ENCODE assay signal across 9 mouse cellular contexts in genomic region chr1:171440025-171440725, GRCm38 (mm10). TPM values are rescaled to one million over a fixed set of nuclear protein-coding genes. Genes with fewer than 3 reads are reported as not detected.
A peak's percentile ranks its signal among the peaks of the same experiment; 100 is the strongest.
DNase-seq lines count a peak whose midpoint lies in the region; ATAC-seq lines count a peak whose summit lies in the region.
"Had no signal": no experiment of that assay in that cellular context is flagged by ENCODE, and none has a peak within 500 bp of the region (broad histone marks: within the 10 kb centered on the region; RNA-seq: fewer than 3 reads in every experiment).

No protein-coding gene starts in this region.

- H3K4me2 ChIP-seq in forebrain, embryonic 15.5 days (replicated peaks) = no peak overlapping the region
- no peak overlapping the region for H3K4me2 ChIP-seq in forebrain, embryonic 12.5 days
- H3K4me2 ChIP-seq in embryonic facial prominence, embryonic 13.5 days = peak overlapping the region; percentile 61

- no peak overlapping the region for H3K9ac ChIP-seq in forebrain, embryonic 15.5 days (replicated peaks)
- H3K9ac ChIP-seq in forebrain, embryonic 12.5 days = no peak overlapping the region
- H3K9ac ChIP-seq in embryonic facial prominence, embryonic 13.5 days = no peak overlapping the region

- no peak for ATAC-seq in forebrain, embryonic 15.5 days (replicated peaks)
- no peak for ATAC-seq in forebrain, embryonic 12.5 days (ENCODE audit: low FRiP score)
- ATAC-seq in embryonic facial prominence, embryonic 13.5 days (ENCODE audit: insufficient number of reproducible peaks, insufficient read depth, low FRiP score, low TSS enrichment, low read depth) = no peak
- ATAC-seq in cerebellum, adult (ENCODE audit: insufficient number of reproducible peaks, low FRiP score, low TSS enrichment) = no peak

- H3K36me3 ChIP-seq in forebrain, embryonic 15.5 days = no peaks in the 10 kb centered on the region
- no peaks in the 10 kb centered on the region for H3K36me3 ChIP-seq in forebrain, embryonic 12.5 days (replicated peaks)
- H3K36me3 ChIP-seq in embryonic facial prominence, embryonic 13.5 days = no peaks in the 10 kb centered on the region

- H3K9me3 ChIP-seq in forebrain, embryonic 15.5 days = no peaks in the 10 kb centered on the region
- 0 out of 2 replicates have a peak, but pooled peaks cover 4% of the 10 kb centered on the region for H3K9me3 ChIP-seq in forebrain, embryonic 12.5 days
- no peaks in the 10 kb centered on the region for H3K9me3 ChIP-seq in embryonic facial prominence, embryonic 13.5 days

- peaks cover 29% of the 10 kb centered on the region; the same call in 1 of the 2 replicates for H3K27me3 ChIP-seq in forebrain, embryonic 15.5 days
- peaks cover 50% of the 10 kb centered on the region for H3K27me3 ChIP-seq in forebrain, embryonic 12.5 days
- peaks cover 44% of the 10 kb centered on the region for H3K27me3 ChIP-seq in embryonic facial prominence, embryonic 13.5 days

- peak; percentile 80 for DNase-seq in heart, postnatal 4 days
- DNase-seq in liver = peak; percentile 18
- DNase-seq in ovary, adult 18-20 months (ENCODE audit: low spot score) = peak; percentile 53
- DNase-seq in right cerebral cortex, postnatal 4 days = no peak

- H3K4me1 ChIP-seq in forebrain, embryonic 15.5 days = peaks cover 10% of the 10 kb centered on the region
- H3K4me1 ChIP-seq in forebrain, embryonic 12.5 days = peaks cover 10% of the 10 kb centered on the region
- H3K4me1 ChIP-seq in embryonic facial prominence, embryonic 13.5 days = peaks cover 16% of the 10 kb centered on the region; the same call in 1 of the 2 replicates

- H3K4me3 ChIP-seq in forebrain, embryonic 15.5 days = no peak overlapping the region
- no peak overlapping the region for H3K4me3 ChIP-seq in forebrain, embryonic 12.5 days (replicated peaks)
- H3K4me3 ChIP-seq in embryonic facial prominence, embryonic 13.5 days = no peak overlapping the region
- H3K4me3 ChIP-seq: erythroblast, embryonic 14.5 days had no signal

- H3K27ac ChIP-seq in forebrain, embryonic 15.5 days (replicated peaks) = 0 out of 2 replicates have a peak overlapping the region, but pooled peaks have one; percentile 18
- H3K27ac ChIP-seq in forebrain, embryonic 12.5 days = no peak overlapping the region
- H3K27ac ChIP-seq in embryonic facial prominence, embryonic 13.5 days = peak overlapping the region; percentile 39; the same call in 1 of the 2 replicates

- 55% methylated on average over 9 of the region's 9 CpGs for WGBS in forebrain, embryonic 15.5 days
- 70% methylated on average over 9 of the region's 9 CpGs for WGBS in forebrain, embryonic 12.5 days
- 41% methylated on average over 9 of the region's 9 CpGs for WGBS in embryonic facial prominence, embryonic 13.5 days

RNA-seq across cellular contexts. Expression of gene F11r, which starts 2.8 kb away (rescaled TPM):
- 9.6 and 10.1 TPM in 2 replicates for polyA plus RNA-seq in forebrain, embryonic 15.5 days (2015; fragmentation: Nextera tagmentation; extraction: Ambion mirVana)
- polyA plus RNA-seq in forebrain, embryonic 12.5 days (2016; fragmentation: Nextera tagmentation; extraction: Ambion mirVana) = 11.1 and 11.4 TPM in 2 replicates
- 39.2 TPM in 2 replicates for polyA plus RNA-seq in embryonic facial prominence, embryonic 13.5 days (2015; fragmentation: Nextera tagmentation; extraction: Ambion mirVana)
- 10 to 100 TPM; 57.1 to 58.1 TPM for total RNA-seq in heart, postnatal 4 days (2021)
- polyA plus RNA-seq: erythroblast, embryonic 14.5 days had no signal

RNA-seq across cellular contexts. Expression of gene Tstd1, which starts 21.5 kb away (rescaled TPM):
- 12.3 and 13.0 TPM in 2 replicates for polyA plus RNA-seq in forebrain, embryonic 15.5 days (2015; fragmentation: Nextera tagmentation; extraction: Ambion mirVana)
- polyA plus RNA-seq in forebrain, embryonic 12.5 days (2016; fragmentation: Nextera tagmentation; extraction: Ambion mirVana) = 9.0 and 11.0 TPM in 2 replicates
- polyA plus RNA-seq in embryonic facial prominence, embryonic 13.5 days (2015; fragmentation: Nextera tagmentation; extraction: Ambion mirVana) = 8.1 and 8.5 TPM in 2 replicates
- 1 to 10 TPM; 1.1 to 1.7 TPM for total RNA-seq in heart, postnatal 4 days (2021)
- polyA plus RNA-seq: erythroblast, embryonic 14.5 days had no signal

RNA-seq across cellular contexts. Expression of gene Usf1, which starts 29.1 kb away (rescaled TPM):
- 229 and 235 TPM in 2 replicates for polyA plus RNA-seq in forebrain, embryonic 15.5 days (2015; fragmentation: Nextera tagmentation; extraction: Ambion mirVana)
- 175 and 190 TPM in 2 replicates for polyA plus RNA-seq in forebrain, embryonic 12.5 days (2016; fragmentation: Nextera tagmentation; extraction: Ambion mirVana)
- polyA plus RNA-seq in embryonic facial prominence, embryonic 13.5 days (2015; fragmentation: Nextera tagmentation; extraction: Ambion mirVana) = 95.6 and 108 TPM in 2 replicates
- total RNA-seq in heart, postnatal 4 days (2021) = 10 to 100 TPM; 53.4 to 54.3 TPM

RNA-seq across cellular contexts. Expression of gene Arhgap30, which starts 51.4 kb away (rescaled TPM):
- polyA plus RNA-seq in forebrain, embryonic 15.5 days (2015; fragmentation: Nextera tagmentation; extraction: Ambion mirVana) = 0.61 and 0.71 TPM in 2 replicates
- polyA plus RNA-seq in forebrain, embryonic 12.5 days (2016; fragmentation: Nextera tagmentation; extraction: Ambion mirVana) = 0.69 and 0.75 TPM in 2 replicates
- 1.1 and 1.3 TPM in 2 replicates for polyA plus RNA-seq in embryonic facial prominence, embryonic 13.5 days (2015; fragmentation: Nextera tagmentation; extraction: Ambion mirVana)
- 1 to 10 TPM in 1 of 2 experiments, under 1 TPM in 1; 0.90 to 1.5 TPM for total RNA-seq in heart, postnatal 4 days (2021)
